Mouse (Mus musculus) T-helper 2 cell (primary cell): ENCODE measurements around the gene Klhdc7b.

Experiments
- in situ Hi-C: fragments of 300-600 bp; cut with MboI, MseI; formaldehyde crosslinking; loops from one replicate; pipeline ENCODE4 v1.15.1; 2025; ENCODE audit warnings: high pct_unique_total_duplicates

The Klhdc7b gene

GRCm38 (mm10) chr15:89384617-89385016 is at the start of gene Klhdc7b:
Klhdc7b (plus strand) TSS chr15:89384917.
- in situ Hi-C loops = loop anchor here (5.0 kb wide), 1 partner anchor 42 kb away; no protein-coding TSS in a partner anchor

GRCm38 (mm10) chr15:89336422-89336821 is 48.3 kb upstream of the Klhdc7b start:
- in situ Hi-C loops = no loop called here

- in situ Hi-C loops = loop anchor here (5.0 kb wide), 1 partner anchor 43 kb away; the partner anchor contains the start of gene Klhdc7b
Measured at GRCm38 (mm10) chr15:89339696-89340095, 45.0 kb upstream of the Klhdc7b start.

- in situ Hi-C loops = loop anchor here (5.0 kb wide), 1 partner anchor 42 kb away; the partner anchor contains the start of gene Klhdc7b
Measured at GRCm38 (mm10) chr15:89340136-89340535, 44.6 kb upstream of the Klhdc7b start.

- in situ Hi-C loops = loop anchor here (5.0 kb wide), 1 partner anchor 41 kb away; the partner anchor contains the start of gene Klhdc7b
Measured at GRCm38 (mm10) chr15:89341678-89342077, 43.0 kb upstream of the Klhdc7b start.

- in situ Hi-C loops = loop anchor here (5.0 kb wide), 1 partner anchor 39 kb away; the partner anchor contains the start of gene Klhdc7b
Measured at GRCm38 (mm10) chr15:89343325-89343724, 41.4 kb upstream of the Klhdc7b start.

GRCm38 (mm10) chr15:89350447-89350846 is 34.3 kb upstream of the Klhdc7b start:
- in situ Hi-C loops = loop anchor here (10.0 to 25.0 kb wide), 2 partner anchors 486 to 613 kb away; partner anchors contain the start of genes Brd1 and Pim3

GRCm38 (mm10) chr15:89351302-89351701 is 33.4 kb upstream of the Klhdc7b start:
- in situ Hi-C loops = loop anchor here (10.0 to 25.0 kb wide), 2 partner anchors 487 to 614 kb away; partner anchors contain the start of genes Brd1 and Pim3

- in situ Hi-C loops = loop anchor here (10.0 to 25.0 kb wide), 2 partner anchors 487 to 615 kb away; partner anchors contain the start of genes Brd1 and Pim3
Measured at GRCm38 (mm10) chr15:89352054-89352453, 32.7 kb upstream of the Klhdc7b start.

- in situ Hi-C loops = loop anchor here (10.0 to 25.0 kb wide), 2 partner anchors 488 to 615 kb away; partner anchors contain the start of genes Brd1 and Pim3
Measured at GRCm38 (mm10) chr15:89352795-89353194, 31.9 kb upstream of the Klhdc7b start.

GRCm38 (mm10) chr15:89353837-89354236 is 30.9 kb upstream of the Klhdc7b start:
- in situ Hi-C loops = loop anchor here (10.0 to 25.0 kb wide), 2 partner anchors 489 to 617 kb away; partner anchors contain the start of genes Brd1 and Pim3

GRCm38 (mm10) chr15:89354455-89354854 is 30.3 kb upstream of the Klhdc7b start:
- in situ Hi-C loops = loop anchor here (10.0 to 25.0 kb wide), 2 partner anchors 490 to 617 kb away; partner anchors contain the start of genes Brd1 and Pim3

GRCm38 (mm10) chr15:89355241-89356187 is 29.2 kb upstream of the Klhdc7b start, which contains the start of the genes Lmf2 and Ncaph2:
Lmf2 (minus strand) TSS chr15:89355659.
Ncaph2 (plus strand) TSS chr15:89355719.
- in situ Hi-C loops = loop anchor here (10.0 to 25.0 kb wide), 2 partner anchors 491 to 618 kb away; partner anchors contain the start of genes Brd1 and Pim3

- in situ Hi-C loops = loop anchor here (10.0 to 25.0 kb wide), 2 partner anchors 492 to 619 kb away; partner anchors contain the start of genes Brd1 and Pim3
Measured at GRCm38 (mm10) chr15:89356372-89356771, 28.3 kb upstream of the Klhdc7b start.

GRCm38 (mm10) chr15:89358784-89359183 is 25.9 kb upstream of the Klhdc7b start:
- in situ Hi-C loops = loop anchor here (10.0 to 25.0 kb wide), 2 partner anchors 494 to 621 kb away; partner anchors contain the start of genes Brd1 and Pim3

- in situ Hi-C loops = loop anchor here (10.0 to 25.0 kb wide), 2 partner anchors 626 to 862 kb away; partner anchors contain the start of genes Alg10b and Brd1
Measured at GRCm38 (mm10) chr15:89363051-89363450, 21.7 kb upstream of the Klhdc7b start.

GRCm38 (mm10) chr15:89365141-89365551 is 19.6 kb upstream of the Klhdc7b start:
- in situ Hi-C loops = loop anchor here (10.0 to 25.0 kb wide), 2 partner anchors 628 to 860 kb away; partner anchors contain the start of genes Alg10b and Brd1

GRCm38 (mm10) chr15:89372068-89372467 is 12.6 kb upstream of the Klhdc7b start:
- in situ Hi-C loops = loop anchor here (5.0 to 25.0 kb wide), 2 partner anchors 550 to 635 kb away; partner anchors contain the start of gene Brd1

- in situ Hi-C loops = loop anchor here (5.0 to 25.0 kb wide), 2 partner anchors 550 to 635 kb away; partner anchors contain the start of gene Brd1
Measured at GRCm38 (mm10) chr15:89372536-89372935, 12.2 kb upstream of the Klhdc7b start.

- in situ Hi-C loops = loop anchor here (5.0 to 25.0 kb wide), 2 partner anchors 551 to 636 kb away; partner anchors contain the start of gene Brd1
Measured at GRCm38 (mm10) chr15:89373027-89373761, 11.5 kb upstream of the Klhdc7b start.
